Mouse (Mus musculus): ENCODE data around the gene Dpm2.
A peak's percentile ranks its signal among the peaks of the same experiment; 100 is the strongest.

Gene Dpm2

GRCm38 (mm10) chr2:32610610-32611229 lies 40.1 kb downstream of the Dpm2 start:
- no peak for DNase-seq (ENCODE audit: low spot score)

GRCm38 (mm10) chr2:32612274-32612673 lies 41.6 kb downstream of the Dpm2 start:
- no peak for DNase-seq (ENCODE audit: low spot score)

GRCm38 (mm10) chr2:32617109-32617508 lies 46.5 kb downstream of the Dpm2 start:
- no peak for DNase-seq (ENCODE audit: low spot score)

GRCm38 (mm10) chr2:32617601-32618000 lies 46.9 kb downstream of the Dpm2 start:
- no peak for DNase-seq (ENCODE audit: low spot score)

GRCm38 (mm10) chr2:32618051-32618450 lies 47.4 kb downstream of the Dpm2 start:
- no peak for DNase-seq (ENCODE audit: low spot score)

GRCm38 (mm10) chr2:32620682-32621516 lies 50.2 kb downstream of the Dpm2 start:
- peak; percentile 77 for DNase-seq (ENCODE audit: low spot score)

- DNase-seq (ENCODE audit: low spot score), result no peak
Observed at GRCm38 (mm10) chr2:32621517-32621859, 50.8 kb downstream of the Dpm2 start, which contains the start of gene Ak1. Ak1 (plus strand) TSS chr2:32621758.
